Mouse (Mus musculus): ENCODE data around the gene Gm5169. TPM values are rescaled to one million over a fixed set of nuclear protein-coding genes. Genes with fewer than 3 reads are reported as not detected.
"Not testable (repeated sequence)": the region's sequence is repeated elsewhere in the genome, so short reads cannot be mapped to it uniquely, and the experiment has no call there.

Gm5169 gene
- polyA plus RNA-seq (2015; fragmentation: Nextera tagmentation; extraction: Ambion mirVana): not detected in 2 replicates

GRCm38 (mm10) chrX:25301355-25301754 is at the start of gene Gm5169:
Gene Gm5169, minus strand, starts transcription at chrX:25301455.
- not testable (repeated sequence) for H3K36me3 ChIP-seq; H3K27me3 ChIP-seq; H3K9me3 ChIP-seq; H3K9ac ChIP-seq; H3K27ac ChIP-seq (replicated peaks); H3K4me1 ChIP-seq (replicated peaks); H3K4me3 ChIP-seq; H3K4me2 ChIP-seq; ATAC-seq (ENCODE audit: low FRiP score, low read depth)
- 96% methylated on average over 2 of the region's 6 CpGs for WGBS

DNA sequence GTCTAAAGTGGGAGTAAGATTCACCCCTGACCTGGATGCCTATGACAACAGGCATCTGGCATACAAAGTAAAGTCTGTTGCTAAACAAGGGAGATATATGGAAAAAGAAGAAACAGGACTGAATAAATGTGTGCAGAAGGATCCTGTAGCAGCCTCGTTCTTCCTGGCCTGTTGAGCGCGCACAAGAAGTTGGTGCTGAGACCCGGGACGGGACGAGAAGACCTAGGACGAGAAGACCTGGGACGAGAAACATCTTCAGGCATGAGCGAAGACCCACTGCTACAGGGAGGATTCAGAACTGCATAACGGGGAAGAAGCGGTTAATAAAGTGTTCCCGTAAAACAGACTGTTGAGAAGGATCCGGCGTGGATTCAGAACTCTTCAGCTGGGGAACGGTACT is 46.2 kb upstream of the Gm5169 start:
- ATAC-seq (ENCODE audit: low FRiP score, low read depth); H3K9ac ChIP-seq; H3K9me3 ChIP-seq; H3K4me3 ChIP-seq; H3K27ac ChIP-seq (replicated peaks); H3K4me1 ChIP-seq (replicated peaks); H3K4me2 ChIP-seq; H3K36me3 ChIP-seq; H3K27me3 ChIP-seq: not testable (repeated sequence)
- WGBS: 94% methylated on average over 14 of the region's 15 CpGs
